Mouse (Mus musculus) E14TG2a.4 (cell line): Measurements from ENCODE around the gene Txndc2.
"Not testable (repeated sequence)": the region's sequence is repeated elsewhere in the genome, so short reads cannot be mapped to it uniquely, and the experiment has no call there.

Experiments
- H3K27me3 ChIP-seq: 2 replicates; pipeline ENCODE4 v1.6.1; 2014; ENCODE audit warnings: low read length, control low read depth; ENCODE audit not compliant: insufficient read depth
- H3K36me3 ChIP-seq: 2 replicates; pipeline ENCODE4 v1.6.1; 2014; ENCODE audit warnings: low read length, control low read depth; ENCODE audit not compliant: insufficient read depth
- H3K4me1 ChIP-seq: replicated peaks from 2 replicates; pipeline ENCODE4 v1.6.1; 2014; ENCODE audit warnings: low read depth, low read length, control low read depth
- H3K4me3 ChIP-seq: replicated peaks from 2 replicates; pipeline ENCODE4 v1.5.1; 2014; ENCODE audit warnings: mild to moderate bottlenecking, low read length
- H3K9me3 ChIP-seq: 2 replicates; pipeline ENCODE4 v1.6.1; 2014; ENCODE audit warnings: low read length, control low read depth
- CTCF ChIP-seq: conservative IDR thresholded peaks from 2 replicates; pipeline ENCODE4 v1.5.1; 2014; ENCODE audit warnings: low read length
- NANOG ChIP-seq: IDR thresholded peaks from 2 replicates; pipeline ENCODE4 v1.6.1; 2014; ENCODE audit warnings: borderline replicate concordance, low read length, mixed read lengths
- POU5F1 ChIP-seq: IDR thresholded peaks from 2 replicates; pipeline ENCODE4 v1.6.1; 2014; ENCODE audit warnings: low read length, borderline replicate concordance

The Txndc2 gene

DNA sequence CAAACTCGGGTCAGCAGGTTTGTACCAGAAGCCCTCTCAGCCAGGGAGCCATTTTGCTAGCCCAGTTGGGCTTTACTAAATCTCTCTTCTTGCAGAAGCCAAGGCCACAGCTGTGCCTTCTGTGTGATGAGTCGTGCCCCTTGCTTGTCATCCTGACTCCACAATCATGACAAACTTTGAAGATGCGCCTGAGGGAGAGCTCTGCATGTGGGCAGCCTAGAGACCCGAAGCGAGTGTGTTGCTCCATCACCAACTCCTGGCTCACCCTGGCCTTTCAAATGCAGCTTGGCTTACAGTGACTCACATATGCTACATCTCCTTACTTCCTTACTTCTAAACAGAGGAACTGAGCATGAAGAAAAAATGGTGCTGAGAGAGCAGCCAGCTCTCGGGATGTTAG, 12.0 kb downstream of the Txndc2 start:
- peaks cover 5% of the 10 kb centered on the region for H3K4me1 ChIP-seq
- H3K4me3 ChIP-seq, result no peak overlapping the region
- no peaks in the 10 kb centered on the region for H3K9me3 ChIP-seq
- TF ChIP-seq POU5F1 (no peak), CTCF (no peak), NANOG (no peak)
- no peaks in the 10 kb centered on the region for H3K27me3 ChIP-seq
- no peaks in the 10 kb centered on the region for H3K36me3 ChIP-seq

DNA sequence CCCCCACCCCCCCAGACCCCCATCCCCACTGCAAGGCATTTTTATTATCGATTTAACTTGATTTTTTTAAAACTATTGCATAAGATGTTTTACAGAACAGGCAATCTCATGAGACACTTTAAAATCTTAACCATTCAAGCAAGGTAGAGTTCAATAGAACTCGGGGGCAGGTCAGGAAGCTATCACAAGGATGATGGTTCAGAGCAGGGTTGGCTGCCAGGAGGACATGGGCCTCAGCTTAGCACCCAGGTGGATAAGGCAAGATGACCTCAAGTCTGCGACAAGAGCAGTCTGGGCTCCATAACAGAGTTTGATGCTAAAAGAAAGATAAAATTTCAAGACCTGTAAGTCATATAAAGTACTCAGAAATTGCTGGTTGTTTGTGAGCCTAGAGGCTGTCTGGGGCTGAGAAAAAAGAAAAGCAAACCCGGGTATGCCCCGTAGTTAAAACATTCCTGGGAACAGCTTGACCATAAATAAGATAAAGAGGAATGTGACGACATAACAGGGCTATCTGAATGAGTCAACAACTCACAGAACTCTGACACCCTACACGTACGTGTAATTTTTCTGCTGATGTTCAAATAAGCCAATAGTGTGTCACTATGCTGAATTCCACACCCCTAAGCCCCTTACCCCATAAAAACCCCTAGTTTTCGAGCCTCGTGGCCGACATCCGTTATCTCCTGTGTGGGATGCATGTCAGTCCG, 13.0 kb downstream of the Txndc2 start:
- not testable (repeated sequence) for H3K36me3 ChIP-seq, H3K27me3 ChIP-seq, H3K9me3 ChIP-seq, H3K4me3 ChIP-seq, H3K4me1 ChIP-seq

GRCm38 (mm10) chr17:65626301-65626700, 15.7 kb downstream of the Txndc2 start:
- Histone ChIP-seq H3K27me3 (0 out of 2 replicates have a peak, but pooled peaks cover 4% of the 10 kb centered on the region), H3K4me3 (no peak overlapping the region), H3K9me3 (peaks cover 4% of the 10 kb centered on the region; the same call in 1 of the 2 replicates), H3K4me1 (no peaks in the 10 kb centered on the region), H3K36me3 (no peaks in the 10 kb centered on the region)
- no peak for TF ChIP-seq CTCF
- no peak for TF ChIP-seq NANOG
- no peak for TF ChIP-seq POU5F1

GRCm38 (mm10) chr17:65625563-65625962, 16.4 kb downstream of the Txndc2 start:
- Histone ChIP-seq H3K36me3 (no peaks in the 10 kb centered on the region), H3K4me1 (no peaks in the 10 kb centered on the region), H3K4me3 (no peak overlapping the region), H3K27me3 (0 out of 2 replicates have a peak, but pooled peaks cover 4% of the 10 kb centered on the region), H3K9me3 (peaks cover 4% of the 10 kb centered on the region; the same call in 1 of the 2 replicates)
- TF ChIP-seq CTCF (no peak), NANOG (no peak), POU5F1 (no peak)

DNA sequence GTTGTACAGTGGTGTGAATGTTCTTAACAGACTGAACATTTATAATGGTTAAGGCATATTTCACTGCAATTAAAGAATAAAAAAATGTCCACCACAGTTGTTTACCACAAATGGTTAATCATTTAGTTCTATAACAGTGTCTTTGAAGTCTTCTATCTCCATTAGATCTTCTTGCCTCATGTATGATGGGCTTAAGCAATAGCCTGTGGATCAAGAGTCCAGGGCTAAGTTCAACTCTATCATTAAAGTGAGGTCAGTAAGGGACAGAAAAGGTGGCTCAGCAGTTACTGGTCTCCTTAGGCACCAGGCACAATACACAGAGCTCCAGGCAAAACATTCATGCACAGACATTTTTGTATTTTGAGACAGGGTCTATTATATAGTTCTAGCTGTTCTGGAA, 18.8 kb downstream of the Txndc2 start:
- Histone ChIP-seq H3K36me3 (no peaks in the 10 kb centered on the region), H3K4me1 (no peaks in the 10 kb centered on the region), H3K27me3 (0 out of 2 replicates have a peak, but pooled peaks cover 4% of the 10 kb centered on the region), H3K9me3 (peaks cover 4% of the 10 kb centered on the region; the same call in 1 of the 2 replicates), H3K4me3 (no peak overlapping the region)
- TF ChIP-seq NANOG (no peak), CTCF (no peak), POU5F1 (no peak)

- no peak overlapping the region for H3K4me3 ChIP-seq
- 0 out of 2 replicates have a peak, but pooled peaks cover 4% of the 10 kb centered on the region for H3K27me3 ChIP-seq
- TF ChIP-seq POU5F1 (no peak), NANOG (no peak), CTCF (no peak)
- no peaks in the 10 kb centered on the region for H3K9me3 ChIP-seq
- H3K36me3 ChIP-seq, result no peaks in the 10 kb centered on the region
- H3K4me1 ChIP-seq, result peaks cover 18% of the 10 kb centered on the region
These were observed 23.5 kb downstream of the Txndc2 start for GRCm38 (mm10) chr17:65618431-65618830.

- no peaks in the 10 kb centered on the region for H3K36me3 ChIP-seq
- H3K27me3 ChIP-seq, result no peaks in the 10 kb centered on the region
- no peak for TF ChIP-seq CTCF
- TF ChIP-seq POU5F1, result no peak
- TF ChIP-seq NANOG, result no peak
- H3K9me3 ChIP-seq, result no peaks in the 10 kb centered on the region
- no peak overlapping the region for H3K4me3 ChIP-seq
- H3K4me1 ChIP-seq, result peaks cover 29% of the 10 kb centered on the region
These were observed 26.3 kb downstream of the Txndc2 start for GRCm38 (mm10) chr17:65615678-65616077.

GRCm38 (mm10) chr17:65614431-65614830, 27.5 kb downstream of the Txndc2 start:
- peaks cover 6% of the 10 kb centered on the region for H3K36me3 ChIP-seq
- H3K4me3 ChIP-seq, result peak overlapping the region; percentile 96
- no peaks in the 10 kb centered on the region for H3K9me3 ChIP-seq
- H3K27me3 ChIP-seq, result no peaks in the 10 kb centered on the region
- TF ChIP-seq POU5F1 (no peak), CTCF (no peak), NANOG (no peak)
- H3K4me1 ChIP-seq, result peaks cover 42% of the 10 kb centered on the region
